Mouse (Mus musculus) erythroblast, embryonic 14.5 days (primary cell): ENCODE data around the gene Gm49661. TPM values are rescaled to one million over a fixed set of nuclear protein-coding genes. Genes with fewer than 3 reads are reported as not detected.

Experiments
- H3K27me3 ChIP-seq: 2 replicates; pipeline ENCODE4 v1.6.1; 2012; ENCODE audit warnings: inconsistent platforms; ENCODE audit not compliant: control insufficient read depth
- H3K36me3 ChIP-seq: 2 replicates; pipeline ENCODE4 v1.6.1; 2012; ENCODE audit warnings: mild to moderate bottlenecking, inconsistent platforms; ENCODE audit not compliant: control insufficient read depth
- H3K4me1 ChIP-seq: 2 replicates; pipeline ENCODE4 v1.6.1; 2012; ENCODE audit warnings: inconsistent platforms; ENCODE audit not compliant: control insufficient read depth
- H3K4me3 ChIP-seq: replicated peaks from 2 replicates; pipeline ENCODE3; 2012; ENCODE audit warnings: moderate library complexity, mild to moderate bottlenecking, inconsistent platforms
- H3K9me3 ChIP-seq: 2 replicates; pipeline ENCODE4 v1.6.1; 2012; ENCODE audit warnings: low read length, inconsistent platforms, mixed read lengths; ENCODE audit not compliant: control insufficient read depth
- GATA1 ChIP-seq: IDR thresholded peaks from 2 replicates; pipeline ENCODE4 v1.6.1; 2012; ENCODE audit warnings: low read length, inconsistent platforms, mixed read lengths
- TAL1 ChIP-seq: IDR thresholded peaks from 3 replicates; pipeline ENCODE4 v1.6.1; 2012; ENCODE audit warnings: low read length, inconsistent platforms, mixed read lengths
- polyA plus RNA-seq: library from polyadenylated mRNA; stranded (reverse); fragments of >175 nt; gene quantifications from 2 replicates; pipeline ENCODE4 v1.2.3, GENCODE M21; 2012

The Gm49661 gene
- polyA plus RNA-seq, 1 experiment = not detected

GRCm38 (mm10) chr8:84995680-84996079, 26.4 kb upstream of the Gm49661 start:
- TF ChIP-seq GATA1 (no peak), TAL1 (no peak)
- no peaks in the 10 kb centered on the region for H3K9me3 ChIP-seq
- H3K27me3 ChIP-seq = no peaks in the 10 kb centered on the region
- H3K4me1 ChIP-seq = peaks cover 22% of the 10 kb centered on the region
- peaks cover 9% of the 10 kb centered on the region; the same call in 1 of the 2 replicates for H3K36me3 ChIP-seq
- no peak overlapping the region for H3K4me3 ChIP-seq

GRCm38 (mm10) chr8:84994375-84994774, 25.1 kb upstream of the Gm49661 start:
- TF ChIP-seq TAL1 (no peak), GATA1 (no peak)
- Histone ChIP-seq H3K27me3 (no peaks in the 10 kb centered on the region), H3K9me3 (no peaks in the 10 kb centered on the region), H3K36me3 (peaks cover 9% of the 10 kb centered on the region; the same call in 1 of the 2 replicates), H3K4me1 (peaks cover 34% of the 10 kb centered on the region), H3K4me3 (no peak overlapping the region)

- no peaks in the 10 kb centered on the region for H3K9me3 ChIP-seq
- no peak for TF ChIP-seq TAL1
- no peak for TF ChIP-seq GATA1
- no peaks in the 10 kb centered on the region for H3K27me3 ChIP-seq
- H3K36me3 ChIP-seq = peaks cover 6% of the 10 kb centered on the region; the same call in 1 of the 2 replicates
- H3K4me3 ChIP-seq = peak overlapping the region; percentile 75
- peaks cover 45% of the 10 kb centered on the region for H3K4me1 ChIP-seq
Measured at GRCm38 (mm10) chr8:84990836-84991235, 21.6 kb upstream of the Gm49661 start.

GRCm38 (mm10) chr8:84990349-84990748, 21.1 kb upstream of the Gm49661 start, which contains the start of gene Hook2:
Hook2 (plus strand) TSS chr8:84990603.
- Histone ChIP-seq H3K36me3 (peaks cover 3% of the 10 kb centered on the region; the same call in 1 of the 2 replicates), H3K27me3 (no peaks in the 10 kb centered on the region), H3K4me1 (peaks cover 50% of the 10 kb centered on the region), H3K4me3 (peak within 1 kb of the TSS; percentile 75), H3K9me3 (no peaks in the 10 kb centered on the region)
- TF ChIP-seq TAL1 (no peak), GATA1 (no peak)

GRCm38 (mm10) chr8:84989810-84990209, 20.6 kb upstream of the Gm49661 start:
- peaks cover 55% of the 10 kb centered on the region for H3K4me1 ChIP-seq
- no peaks in the 10 kb centered on the region for H3K27me3 ChIP-seq
- TF ChIP-seq GATA1 (no peak), TAL1 (no peak)
- peak overlapping the region; percentile 75 for H3K4me3 ChIP-seq
- no peaks in the 10 kb centered on the region for H3K9me3 ChIP-seq
- H3K36me3 ChIP-seq = peaks cover under 1% of the 10 kb centered on the region; the same call in 1 of the 2 replicates

GRCm38 (mm10) chr8:84989311-84989731, 20.1 kb upstream of the Gm49661 start:
- no peak for TF ChIP-seq GATA1
- TF ChIP-seq TAL1 = peak; percentile 37; the same call in 2 of the 3 replicates
- peaks cover 60% of the 10 kb centered on the region for H3K4me1 ChIP-seq

GRCm38 (mm10) chr8:84987903-84988302, 18.7 kb upstream of the Gm49661 start:
- Histone ChIP-seq H3K4me3 (no peak overlapping the region), H3K4me1 (peaks cover 71% of the 10 kb centered on the region), H3K27me3 (no peaks in the 10 kb centered on the region), H3K36me3 (no peaks in the 10 kb centered on the region), H3K9me3 (no peaks in the 10 kb centered on the region)
- TF ChIP-seq GATA1 (no peak), TAL1 (no peak)

More at GRCm38 (mm10) chr8:84989311-84989731, 20.1 kb upstream of the Gm49661 start:
- Histone ChIP-seq H3K27me3 (no peaks in the 10 kb centered on the region), H3K36me3 (no peaks in the 10 kb centered on the region), H3K4me3 (peak overlapping the region; percentile 75), H3K9me3 (no peaks in the 10 kb centered on the region)

GRCm38 (mm10) chr8:84987388-84987787, 18.2 kb upstream of the Gm49661 start:
- Histone ChIP-seq H3K4me3 (no peak overlapping the region), H3K36me3 (no peaks in the 10 kb centered on the region), H3K4me1 (peaks cover 76% of the 10 kb centered on the region), H3K9me3 (no peaks in the 10 kb centered on the region), H3K27me3 (no peaks in the 10 kb centered on the region)
- TF ChIP-seq TAL1 (no peak), GATA1 (no peak)

GRCm38 (mm10) chr8:84986379-84986945, 17.2 kb upstream of the Gm49661 start:
- no peaks in the 10 kb centered on the region for H3K9me3 ChIP-seq
- H3K4me1 ChIP-seq = peaks cover 86% of the 10 kb centered on the region
- no peaks in the 10 kb centered on the region for H3K36me3 ChIP-seq
- H3K27me3 ChIP-seq = no peaks in the 10 kb centered on the region
- TF ChIP-seq TAL1 = no peak
- no peak for TF ChIP-seq GATA1
- H3K4me3 ChIP-seq = peak overlapping the region; percentile 66
